Mouse (Mus musculus) regulatory T cell (primary cell): ENCODE measurements around the gene Selenoh.

Source experiments
- in situ Hi-C: fragments of 300-600 bp; cut with MboI, MseI; formaldehyde crosslinking; loops from one replicate; pipeline ENCODE4 v1.15.1; 2025; ENCODE audit warnings: high pct_unique_total_duplicates

Gene Selenoh

DNA sequence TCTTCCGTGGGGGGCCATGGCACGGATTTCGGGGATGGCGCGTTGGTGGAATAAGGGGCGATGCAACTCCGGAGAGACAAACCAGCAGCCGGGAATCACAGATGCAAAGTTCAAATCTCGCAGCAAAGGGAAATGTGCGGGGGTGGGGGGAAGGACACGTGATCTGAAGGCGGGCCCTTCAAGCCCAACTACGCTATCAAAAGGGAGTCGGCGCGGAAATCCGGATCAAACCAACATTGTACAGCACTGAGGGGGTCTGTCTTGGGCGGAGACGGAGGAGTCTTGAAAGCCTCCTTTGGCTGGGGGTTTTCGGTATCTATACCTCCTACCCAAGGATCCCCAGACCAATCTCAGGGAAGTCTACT is at the start of gene Selenoh:
TSS of gene Selenoh (minus strand) at position 202 of the 365 bp plus-strand sequence.
- in situ Hi-C loops: loop anchor here (5.0 to 25.0 kb wide), 2 partner anchors 338 to 1033 kb away; partner anchors contain the start of gene Zc3h15

DNA sequence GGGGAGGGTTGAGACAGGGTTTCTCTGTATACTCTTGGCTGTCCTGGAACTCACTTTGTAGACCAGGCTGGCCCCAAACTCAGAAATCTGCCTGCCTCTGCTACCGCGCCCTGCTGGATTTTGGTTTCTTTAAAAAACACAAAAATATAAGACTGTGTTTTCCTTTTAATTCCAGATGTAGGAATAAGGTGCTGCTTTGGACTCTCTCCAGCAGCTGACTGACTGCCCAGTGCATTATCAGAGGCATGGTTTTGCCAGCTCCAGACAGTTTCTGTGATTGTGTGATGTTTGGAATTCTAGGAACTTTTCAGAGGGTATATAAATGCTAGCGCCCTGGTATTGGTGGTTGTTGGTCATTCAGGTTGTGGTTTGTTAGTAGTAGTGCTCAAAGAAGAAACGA is 46.8 kb upstream of the Selenoh start:
- in situ Hi-C loops: no loop called here

DNA sequence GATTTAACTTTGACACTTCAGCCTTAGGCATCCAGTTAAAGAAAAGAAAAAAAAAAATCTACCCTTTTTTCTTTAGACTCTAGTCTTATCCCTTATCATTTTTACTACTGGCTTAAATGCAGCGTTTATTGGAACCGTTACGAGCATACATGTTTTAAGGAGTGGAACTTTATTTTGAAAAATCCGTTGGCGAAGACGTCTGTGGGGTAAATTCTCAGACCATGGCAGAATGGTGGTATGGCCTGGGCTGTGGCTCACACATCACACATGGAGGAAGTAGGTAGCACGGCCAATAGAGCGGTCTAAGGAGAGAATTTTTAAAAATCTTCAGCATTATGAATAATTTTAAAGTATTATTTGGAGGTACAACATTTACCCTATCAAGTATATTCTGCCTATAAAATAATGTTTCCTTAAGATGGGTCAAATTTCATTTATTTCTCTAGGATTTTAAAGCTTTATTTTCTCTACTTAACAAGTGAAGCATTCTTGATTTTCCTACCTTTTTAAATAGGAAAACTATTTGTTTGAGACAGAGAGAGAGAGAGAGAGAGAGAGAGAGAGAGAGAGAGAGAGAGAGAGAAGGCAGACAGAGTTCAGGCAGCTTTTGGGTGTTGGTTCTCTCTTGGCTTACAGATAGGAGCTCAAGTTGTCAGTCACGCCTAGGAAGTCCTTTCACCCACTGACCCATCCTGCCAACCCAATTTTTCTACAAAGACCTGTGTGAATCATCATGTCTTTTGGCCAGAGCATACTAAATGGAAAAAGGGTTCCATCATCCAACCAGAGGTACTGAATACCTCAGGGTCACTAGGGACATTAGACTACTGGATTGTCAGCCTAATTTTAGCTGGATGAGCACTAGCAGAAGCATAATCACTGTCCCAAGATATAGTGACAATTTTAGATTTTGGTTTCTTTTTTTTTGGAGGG is 46.1 kb upstream of the Selenoh start:
- in situ Hi-C loops: no loop called here

DNA sequence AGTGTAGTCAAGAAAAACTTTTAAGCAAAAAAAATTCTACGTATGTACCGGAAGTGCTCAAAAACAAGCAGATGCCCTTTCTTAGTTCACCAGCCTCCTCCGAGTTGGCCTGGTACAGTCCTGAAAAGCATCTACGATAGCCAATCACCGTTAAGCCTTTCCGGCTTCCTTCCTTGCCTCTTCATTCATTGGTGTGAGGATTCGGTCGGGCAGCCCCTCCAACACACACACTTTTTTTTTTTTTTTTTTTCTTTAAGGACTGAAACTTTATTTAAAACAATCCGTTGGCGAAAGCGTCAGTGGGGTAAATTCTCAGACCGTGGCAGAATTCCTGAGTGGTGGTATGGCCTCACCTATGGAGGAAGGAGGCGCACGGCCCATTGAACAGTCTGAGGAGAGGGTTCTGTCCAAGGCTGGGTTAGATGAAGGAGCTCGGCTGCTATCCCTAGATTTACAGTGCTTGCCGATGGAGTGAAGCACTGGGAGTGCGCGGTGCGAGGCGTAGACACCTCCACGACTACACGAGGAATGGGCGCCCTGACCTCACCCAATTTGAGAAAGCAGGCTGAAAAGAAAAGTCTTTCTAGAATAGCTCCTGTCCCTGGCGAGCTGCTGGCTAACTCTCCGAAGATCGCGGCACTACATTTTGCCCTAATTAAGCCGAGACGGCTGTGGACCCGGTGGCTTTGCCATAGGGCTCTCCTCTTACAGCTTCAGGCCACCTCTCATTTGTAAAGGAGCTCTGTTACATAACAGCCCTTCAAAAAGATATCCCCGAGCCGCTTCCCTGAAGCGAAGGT is 45.2 kb upstream of the Selenoh start:
- in situ Hi-C loops: no loop called here

DNA sequence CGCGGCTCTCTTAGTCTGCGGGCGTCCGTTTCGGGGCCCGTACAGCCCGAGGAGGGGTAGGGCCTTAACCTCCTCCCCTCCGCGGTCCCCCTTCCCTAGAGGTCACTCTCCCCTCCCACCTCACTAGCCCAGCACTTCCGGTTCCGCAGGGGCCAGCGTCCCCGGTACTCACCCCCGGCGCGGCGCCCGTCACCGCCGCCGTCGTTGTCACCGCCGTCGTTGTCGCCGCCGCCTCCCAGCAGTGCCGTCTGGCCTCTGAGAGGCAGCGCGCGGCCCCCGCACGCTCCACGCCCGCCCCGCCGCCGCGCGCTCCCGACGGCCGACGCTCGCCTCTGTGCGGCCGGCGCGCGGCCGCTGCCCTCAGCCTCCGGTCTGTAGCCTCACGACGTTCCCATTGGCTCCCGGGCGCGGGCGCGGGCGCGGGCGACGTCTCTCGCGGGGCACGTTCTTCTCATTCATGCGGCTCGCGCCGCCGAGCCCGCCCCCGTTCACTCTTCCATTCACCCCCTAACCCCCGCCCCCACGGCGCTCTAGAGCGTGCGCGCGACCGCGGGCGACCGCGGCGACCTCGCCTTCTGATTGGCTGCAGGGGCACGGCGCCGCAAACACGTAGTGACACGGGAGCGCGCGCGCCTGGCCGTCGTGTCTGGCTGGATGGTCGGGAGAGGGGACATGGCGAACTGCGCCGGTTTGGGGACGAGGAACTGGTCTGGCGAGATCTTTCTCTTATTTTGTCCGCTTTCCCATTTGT is 44.4 kb upstream of the Selenoh start, which contains the start of gene Zdhhc5:
TSS of gene Zdhhc5 (minus strand) at position 370 of the 751 bp plus-strand sequence.
- in situ Hi-C loops: loop anchor here (5.0 kb wide), 1 partner anchor 38 kb away; the partner anchor contains the start of genes Gm28635, Med19 and Tmx2

DNA sequence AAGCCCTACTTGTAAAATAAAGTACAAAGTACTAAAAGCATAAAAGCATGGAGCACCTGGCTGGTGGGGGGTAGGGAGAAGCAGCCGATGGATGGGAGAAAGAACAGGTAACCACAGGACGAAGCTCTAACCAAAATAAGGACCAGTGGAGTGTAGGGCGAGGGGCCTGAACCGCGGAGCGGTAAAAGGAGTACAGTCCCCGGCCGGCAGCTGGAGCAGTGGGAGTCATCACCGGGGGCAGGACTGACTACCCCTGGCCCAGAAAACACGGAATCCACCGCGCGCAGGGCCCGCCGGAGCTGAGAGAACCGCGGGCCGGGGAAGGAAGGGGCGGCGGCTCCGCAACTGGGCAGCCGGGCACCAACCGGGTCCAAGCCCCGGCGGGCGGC is 43.8 kb upstream of the Selenoh start:
- in situ Hi-C loops: loop anchor here (5.0 kb wide), 1 partner anchor 37 kb away; the partner anchor contains the start of genes Gm28635, Med19 and Tmx2

DNA sequence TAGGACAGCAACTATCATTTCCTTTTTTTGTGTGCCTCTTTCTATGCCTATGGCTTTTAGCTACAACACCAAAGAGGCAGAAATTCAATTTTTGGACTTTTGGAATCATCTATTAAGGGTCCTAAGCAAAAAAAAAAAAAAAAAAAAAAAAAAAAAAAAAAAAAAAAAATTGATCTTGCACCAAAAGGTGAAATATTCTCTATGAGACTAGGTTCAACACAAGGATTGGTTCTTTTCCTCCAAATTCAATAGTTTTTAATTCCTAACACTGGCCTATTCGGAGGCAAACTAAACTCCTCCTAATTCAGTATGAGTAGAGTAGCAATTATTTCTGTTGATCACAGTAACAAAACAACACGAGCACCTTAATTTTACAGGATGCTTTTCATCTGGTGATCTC is 41.3 kb upstream of the Selenoh start:
- in situ Hi-C loops: loop anchor here (5.0 kb wide), 1 partner anchor 35 kb away; the partner anchor contains the start of genes Gm28635, Med19 and Tmx2

DNA sequence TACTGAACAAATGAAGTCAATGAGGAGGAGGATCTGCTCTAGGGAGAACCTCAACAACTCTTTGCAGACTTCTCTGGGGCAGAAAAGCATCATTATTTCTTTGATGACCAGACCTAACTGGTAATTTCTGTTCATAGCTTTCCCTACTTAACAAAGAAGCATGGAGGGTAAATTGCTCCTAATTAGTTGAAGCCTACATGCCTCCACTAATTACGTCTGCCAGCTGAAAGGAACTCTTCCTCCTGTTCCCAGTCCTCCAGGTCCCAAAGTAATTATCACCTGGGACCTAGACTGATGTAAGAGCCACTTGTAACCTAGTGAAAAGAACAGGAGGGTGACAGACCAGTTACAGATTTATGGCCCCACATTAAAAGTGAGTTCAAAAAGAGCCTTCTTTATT is 37.0 kb upstream of the Selenoh start:
- in situ Hi-C loops: no loop called here

DNA sequence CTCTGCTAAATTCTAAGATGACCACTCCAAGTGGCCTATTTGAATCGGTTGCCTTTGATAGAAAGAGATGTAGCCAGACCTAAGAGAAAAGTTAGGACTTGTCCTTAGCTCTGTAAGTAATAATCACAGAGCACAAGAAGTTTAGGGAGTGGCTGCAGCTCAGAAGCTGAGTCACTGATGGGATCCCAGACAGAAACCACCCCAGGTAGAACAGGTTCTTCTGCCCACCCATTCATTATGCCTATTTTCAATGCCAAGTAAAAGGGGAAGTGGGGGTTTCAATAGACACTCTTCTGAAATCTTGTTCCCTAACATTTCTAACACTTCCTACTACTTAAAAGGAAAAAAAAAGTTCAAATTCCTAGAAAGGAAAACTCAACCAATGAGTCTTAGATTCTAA is 34.7 kb upstream of the Selenoh start:
- in situ Hi-C loops: no loop called here

DNA sequence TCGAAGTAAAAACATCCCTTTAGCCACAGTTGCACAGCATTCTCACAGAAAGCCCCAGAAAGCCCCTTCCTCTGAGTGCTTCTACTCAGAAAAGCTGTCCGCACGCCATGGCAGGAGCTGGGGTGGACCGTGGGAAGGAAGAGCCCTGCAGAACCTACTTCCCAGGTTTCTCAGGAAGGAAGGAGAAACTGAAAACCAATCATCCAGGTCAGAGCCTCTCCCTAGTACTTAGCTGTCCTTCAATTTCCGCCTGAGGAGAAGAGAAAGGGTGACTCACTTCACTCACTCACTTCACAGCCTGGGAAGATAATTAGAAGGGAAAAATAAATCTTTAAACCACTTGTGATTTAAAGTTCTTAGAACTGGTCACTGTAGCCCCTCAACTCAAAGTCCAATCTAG is 33.8 kb upstream of the Selenoh start:
- in situ Hi-C loops: no loop called here

DNA sequence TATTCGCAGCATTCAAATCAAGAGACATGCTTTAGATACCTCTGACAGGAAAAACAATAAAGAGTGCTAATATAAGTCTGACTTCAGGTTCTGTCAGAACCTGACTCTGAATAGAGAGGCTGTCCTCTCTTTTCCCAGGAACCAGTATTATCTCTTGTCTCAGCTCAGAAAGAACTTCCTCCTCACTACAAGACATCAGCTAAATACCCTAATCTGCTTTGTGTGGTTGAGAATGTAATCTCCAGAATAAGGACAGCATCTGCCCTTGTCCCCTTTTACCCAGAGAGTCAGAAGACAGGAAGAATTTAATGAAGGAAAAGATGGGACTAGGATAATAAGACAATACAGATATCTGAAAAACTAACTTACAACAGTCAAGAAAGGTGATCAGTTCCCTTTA is 32.9 kb upstream of the Selenoh start:
- in situ Hi-C loops: no loop called here

DNA sequence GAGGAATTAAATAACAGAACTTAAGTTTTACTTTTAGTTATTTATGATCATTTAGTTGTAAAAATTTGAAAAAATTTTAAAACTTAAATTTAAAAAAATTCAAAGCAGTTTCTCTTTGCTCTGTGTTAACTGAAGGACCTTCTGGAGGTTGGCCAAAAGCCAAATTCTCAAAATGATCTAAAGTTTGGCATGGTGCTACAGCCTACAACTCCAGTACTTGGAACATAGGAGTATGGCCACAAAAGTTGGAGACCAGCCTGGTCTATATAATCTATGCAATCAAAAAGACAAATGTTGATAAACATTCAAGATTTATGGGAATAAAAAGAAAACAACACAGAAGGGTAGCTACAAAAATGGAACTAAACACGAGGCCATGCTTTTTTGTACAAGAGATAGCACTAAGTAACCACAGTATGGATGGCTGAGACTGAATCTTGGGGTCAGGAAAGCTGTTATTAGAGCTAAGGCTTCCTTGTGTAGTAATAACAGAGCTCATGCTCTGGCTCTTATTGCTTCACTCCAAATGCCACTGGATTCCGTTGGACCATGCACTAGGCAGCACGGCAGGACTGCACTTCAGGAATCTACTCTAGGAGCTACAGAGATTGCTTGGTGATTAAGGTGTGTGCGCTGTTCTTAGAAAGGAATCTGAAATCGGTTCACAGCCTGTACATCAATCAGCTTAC is 24.6 kb upstream of the Selenoh start:
- in situ Hi-C loops: loop anchor here (25.0 kb wide), 1 partner anchor 908 kb away; no protein-coding TSS in a partner anchor

DNA sequence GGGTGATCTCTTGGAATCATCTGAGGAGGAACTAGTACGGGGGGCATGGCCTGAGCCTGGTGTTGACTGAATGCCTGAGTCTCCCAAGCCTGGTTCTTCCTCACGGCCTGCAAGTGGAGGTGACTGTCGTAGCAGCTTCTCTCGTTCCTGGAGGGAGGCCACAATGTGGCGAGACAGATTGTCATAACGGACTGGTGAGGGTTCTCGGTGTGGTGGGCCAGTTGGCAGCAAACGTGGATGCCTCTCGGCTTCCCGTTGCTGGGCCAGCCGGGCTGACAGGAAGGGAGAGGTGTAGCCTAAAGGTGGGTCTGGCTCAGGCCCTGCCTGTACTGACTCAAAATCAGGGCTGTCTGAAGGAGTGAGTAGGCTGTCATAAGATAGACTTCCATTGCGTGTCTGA is 19.5 kb upstream of the Selenoh start:
- in situ Hi-C loops: loop anchor here (25.0 kb wide), 1 partner anchor 903 kb away; no protein-coding TSS in a partner anchor

DNA sequence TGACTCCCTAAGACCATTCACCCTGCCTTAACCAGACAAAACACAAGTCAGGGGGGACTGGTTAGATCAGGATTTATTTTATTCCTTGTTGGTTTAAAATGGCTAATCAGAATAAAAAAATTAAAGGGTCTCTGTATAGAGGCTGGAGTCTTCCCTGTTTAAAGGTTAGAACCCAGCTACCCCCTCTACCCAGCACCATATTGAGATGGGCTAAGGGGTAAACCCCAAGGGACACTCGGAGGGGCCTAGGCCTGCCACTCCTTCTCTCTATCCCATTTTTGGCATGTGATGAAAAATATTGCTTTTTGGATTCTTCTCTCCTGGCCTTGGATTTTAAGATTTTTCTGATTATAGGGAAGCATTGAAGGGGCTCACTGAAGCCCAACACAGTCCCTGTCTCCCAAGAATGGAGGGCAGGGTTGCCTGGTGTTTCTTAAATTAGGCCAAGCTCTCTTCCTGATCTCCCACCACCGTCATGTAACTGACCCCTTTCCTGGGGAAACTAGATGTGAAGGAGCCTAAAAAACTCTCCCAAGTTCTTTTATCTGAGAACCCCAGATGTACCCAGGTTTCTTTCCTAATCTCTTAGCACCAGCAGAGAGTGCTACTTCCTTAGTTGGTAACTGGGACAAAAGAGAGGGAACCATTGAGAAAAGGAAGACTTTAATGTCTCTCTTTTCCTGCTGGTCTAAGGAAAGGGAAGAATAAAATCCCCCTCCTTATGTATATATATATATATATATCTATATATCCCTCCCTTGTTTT is 17.7 kb upstream of the Selenoh start:
- in situ Hi-C loops: loop anchor here (25.0 kb wide), 1 partner anchor 901 kb away; no protein-coding TSS in a partner anchor

DNA sequence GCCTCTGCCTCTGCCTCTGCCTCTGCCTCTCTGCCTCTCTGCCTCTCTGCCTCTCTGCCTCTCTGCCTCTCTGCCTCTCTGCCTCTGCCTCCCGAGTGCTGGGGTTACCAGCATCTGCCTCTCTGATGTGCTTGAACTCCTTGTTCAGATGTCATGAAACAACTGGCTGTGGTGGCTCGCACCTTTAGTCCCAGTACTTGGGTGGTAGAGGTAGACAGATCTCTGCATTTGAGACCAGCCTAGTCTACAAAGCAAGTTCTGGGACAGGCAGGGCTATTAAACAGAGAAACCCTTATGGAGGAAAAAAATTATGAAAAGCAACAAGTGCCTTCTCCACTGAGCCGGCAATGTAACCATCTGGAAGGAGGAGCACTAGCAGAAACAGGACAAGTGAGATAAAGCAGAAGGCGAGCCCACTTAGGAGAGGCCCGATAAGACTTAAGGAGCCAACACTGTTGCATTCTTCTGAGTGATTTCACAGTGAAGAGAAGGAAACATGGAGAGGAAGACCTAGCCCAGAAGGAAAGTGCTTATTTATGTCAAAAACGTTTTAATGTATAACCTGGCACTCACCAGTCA is 12.1 kb upstream of the Selenoh start:
- in situ Hi-C loops: loop anchor here (25.0 kb wide), 1 partner anchor 895 kb away; no protein-coding TSS in a partner anchor

DNA sequence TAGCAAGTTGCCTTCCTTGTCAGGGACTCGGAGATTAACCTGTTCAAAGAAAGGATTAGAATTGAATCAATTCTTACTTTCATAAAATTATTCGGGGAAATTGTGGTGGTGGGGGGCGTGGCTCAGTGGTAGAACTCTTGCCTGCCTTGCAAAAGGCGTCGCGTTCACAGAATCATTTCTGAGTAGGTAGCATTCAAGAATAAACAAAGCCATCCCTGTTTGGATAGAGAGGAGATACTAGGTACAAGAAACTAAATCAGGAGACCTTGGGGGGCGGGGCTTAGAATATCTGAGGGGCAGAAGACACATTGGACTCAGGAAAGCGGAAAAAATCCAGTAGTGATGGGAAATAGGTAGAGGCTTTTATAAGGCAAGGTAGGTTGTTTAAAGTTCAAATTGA is 8.4 kb upstream of the Selenoh start, which contains the start of gene Tmx2:
TSS of gene Tmx2 (minus strand) at position 125 of the 400 bp plus-strand sequence.
- in situ Hi-C loops: loop anchor here (5.0 to 25.0 kb wide), 2 partner anchors 33 to 892 kb away; no protein-coding TSS in a partner anchor

DNA sequence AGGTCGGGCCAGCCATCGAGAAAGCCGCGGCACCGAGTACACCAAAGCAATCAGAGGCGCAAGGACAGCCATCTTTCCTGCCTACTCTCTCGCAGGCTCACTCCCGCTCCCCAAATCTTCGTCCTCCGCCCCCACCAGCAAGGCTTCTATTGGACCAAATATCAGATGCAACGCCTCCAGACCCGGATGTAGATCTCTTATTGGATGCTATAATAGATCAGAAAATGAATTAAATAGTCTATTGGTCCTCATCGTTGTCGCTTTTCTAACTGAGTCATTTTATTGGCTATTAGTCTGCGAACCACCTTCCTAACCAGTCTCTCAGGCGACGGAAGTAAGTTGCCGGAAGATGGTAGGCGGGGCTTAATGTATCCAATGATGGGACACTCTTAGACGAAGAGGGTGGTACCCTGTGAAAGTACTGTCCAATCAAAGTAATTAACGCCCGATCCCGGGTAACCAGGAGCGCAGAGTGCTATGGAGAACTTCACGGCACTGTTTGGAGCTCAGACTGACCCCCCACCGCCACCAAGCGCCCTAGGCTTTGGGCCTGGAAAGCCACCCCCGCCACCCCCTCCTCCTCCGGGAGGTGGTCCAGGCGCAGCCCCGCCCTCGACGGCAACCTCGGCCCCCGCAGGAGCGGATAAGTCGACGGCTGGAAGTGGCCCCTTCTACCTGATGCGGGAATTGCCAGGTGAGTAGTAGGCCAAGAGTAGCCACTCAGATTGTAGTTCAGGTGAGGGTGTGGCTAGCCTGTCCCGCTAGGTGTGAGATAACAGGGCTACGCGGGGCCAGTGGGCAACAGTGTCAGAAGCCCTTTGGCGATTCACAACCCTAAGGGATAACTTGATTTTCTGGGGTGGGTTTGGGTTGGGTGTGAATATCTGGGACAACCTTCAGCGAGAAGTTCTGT is 7.7 kb upstream of the Selenoh start, which contains the start of the genes Gm28635 and Med19:
TSS of gene Gm28635 (minus strand) at position 74 of the 913 bp plus-strand sequence.
TSS of gene Med19 (plus strand) at position 435 of the 913 bp plus-strand sequence.
- in situ Hi-C loops: loop anchor here (5.0 to 25.0 kb wide), 2 partner anchors 34 to 891 kb away; no protein-coding TSS in a partner anchor
